Mouse (Mus musculus): ENCODE results near the gene Rasgrp2. TPM values are rescaled to one million over a fixed set of nuclear protein-coding genes. Genes with fewer than 3 reads are reported as not detected.
A peak's percentile ranks its signal among the peaks of the same experiment; 100 is the strongest.

Gene Rasgrp2
- total RNA-seq, 2 experiments from 2014 or later, result 14.9 to 24.6 TPM

DNA sequence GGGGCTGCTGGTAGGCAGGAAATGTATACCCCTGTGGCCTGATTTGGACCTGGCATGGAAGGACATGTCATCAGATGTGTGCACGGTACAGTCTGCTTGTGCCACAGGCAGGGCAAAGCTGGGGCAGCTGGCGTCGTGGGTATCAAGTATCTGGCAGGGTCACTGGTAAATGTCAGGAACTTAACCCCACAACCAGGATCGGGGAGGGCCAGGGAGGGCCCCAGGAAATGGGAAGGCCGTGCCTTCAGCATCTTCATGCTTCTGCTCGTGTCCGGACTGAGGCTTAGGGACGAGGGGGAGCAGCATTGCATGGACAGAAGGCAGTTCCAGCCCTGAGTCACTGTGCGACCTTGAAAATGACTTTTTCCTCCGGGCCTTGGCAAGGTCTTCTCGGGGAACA is 14.2 kb upstream of the Rasgrp2 start:
- H3K27ac ChIP-seq, result peak overlapping the region; percentile 98
- H3K4me3 ChIP-seq, result peak overlapping the region; percentile 71
- no peak for TF ChIP-seq CTCF (IDR thresholded peaks at IDR 0.05)
- peak; percentile 90 for DNase-seq
- intact Hi-C loops (cut with DNase I), result loop anchor here (1.0 kb wide), 1 partner anchor 9 kb away; no protein-coding TSS in a partner anchor

DNA sequence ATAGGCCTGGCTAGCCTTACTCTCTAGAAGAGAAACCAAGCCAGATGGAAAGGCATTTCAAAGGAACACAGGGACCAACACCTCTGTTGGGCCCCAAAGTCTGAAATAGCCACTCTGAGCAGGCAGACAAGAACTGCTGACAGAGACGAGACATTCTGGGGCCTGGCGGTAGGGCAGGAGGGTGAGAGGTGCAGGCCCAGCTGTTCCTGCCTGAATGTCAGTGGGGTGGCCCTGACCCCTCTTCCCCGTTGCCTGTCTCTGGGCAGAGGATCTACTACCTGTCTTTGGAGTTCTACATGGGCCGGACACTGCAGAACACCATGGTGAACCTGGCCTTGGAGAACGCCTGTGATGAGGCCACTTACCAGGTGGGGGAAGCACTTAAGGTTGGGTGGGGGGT is 13.7 kb upstream of the Rasgrp2 start:
- Histone ChIP-seq H3K4me3 (peak overlapping the region; percentile 71), H3K27ac (peak overlapping the region; percentile 98)
- intact Hi-C loops (cut with DNase I), result no loop called here
- DNase-seq, result no peak
- no peak for TF ChIP-seq CTCF (IDR thresholded peaks at IDR 0.05)

DNA sequence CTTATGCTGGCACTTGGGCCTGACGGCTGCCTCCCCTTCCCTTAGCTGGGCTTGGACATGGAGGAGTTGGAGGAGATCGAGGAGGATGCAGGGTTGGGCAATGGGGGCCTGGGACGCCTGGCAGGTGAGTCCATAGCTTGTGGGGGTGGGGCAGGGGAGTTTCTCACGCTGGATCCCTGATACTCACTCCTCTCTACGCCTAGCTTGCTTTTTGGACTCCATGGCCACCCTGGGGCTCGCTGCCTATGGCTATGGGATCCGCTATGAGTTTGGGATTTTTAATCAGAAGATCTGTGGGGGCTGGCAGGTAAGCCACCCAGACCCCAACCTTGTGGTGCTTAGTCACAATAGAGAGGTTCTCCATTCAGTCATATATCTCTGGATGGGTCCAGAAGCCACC is 13.3 kb upstream of the Rasgrp2 start:
- peak overlapping the region; percentile 98 for H3K27ac ChIP-seq
- H3K4me3 ChIP-seq, result peak overlapping the region; percentile 71
- peak; percentile 60 for DNase-seq
- intact Hi-C loops (cut with DNase I), result no loop called here
- TF ChIP-seq CTCF (IDR thresholded peaks at IDR 0.05), result no peak

DNA sequence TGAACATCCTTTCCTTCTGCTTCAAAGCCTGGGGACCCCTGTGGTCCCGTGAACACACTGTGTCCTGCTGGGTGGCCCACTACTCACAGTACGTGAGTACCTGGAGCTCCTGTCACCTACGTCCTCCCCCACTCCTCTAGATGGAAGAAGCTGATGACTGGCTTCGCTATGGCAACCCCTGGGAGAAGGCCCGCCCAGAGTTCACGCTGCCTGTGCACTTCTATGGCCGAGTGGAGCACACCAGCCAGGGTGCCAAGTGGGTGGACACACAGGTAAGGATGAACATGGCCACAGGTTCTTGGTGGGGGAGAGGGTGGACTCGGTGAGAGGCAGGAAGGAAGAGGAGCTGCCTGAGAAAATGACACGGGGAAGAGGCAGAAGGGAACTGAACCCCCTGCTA is 12.9 kb upstream of the Rasgrp2 start:
- DNase-seq, result peak; percentile 48
- peak overlapping the region; percentile 98 for H3K27ac ChIP-seq
- intact Hi-C loops (cut with DNase I), result no loop called here
- H3K4me3 ChIP-seq, result peak overlapping the region; percentile 71
- TF ChIP-seq CTCF (IDR thresholded peaks at IDR 0.05), result no peak

DNA sequence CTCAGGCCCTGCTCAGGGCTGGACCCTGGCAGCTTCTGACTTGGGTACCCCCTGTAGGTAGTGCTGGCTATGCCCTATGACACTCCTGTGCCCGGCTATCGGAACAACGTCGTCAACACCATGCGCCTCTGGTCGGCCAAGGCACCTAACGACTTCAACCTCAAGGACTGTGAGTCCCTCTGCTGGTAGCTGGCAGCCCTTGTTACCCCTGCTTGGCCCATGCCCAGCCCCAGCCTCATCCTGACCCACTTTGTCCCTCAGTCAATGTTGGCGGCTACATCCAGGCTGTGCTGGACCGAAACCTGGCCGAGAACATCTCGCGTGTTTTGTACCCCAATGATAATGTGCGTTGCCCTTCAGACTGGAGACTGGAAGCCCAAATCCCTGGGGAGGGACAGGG is 11.1 kb upstream of the Rasgrp2 start:
- TF ChIP-seq CTCF (IDR thresholded peaks at IDR 0.05), result peak; percentile 53
- peak overlapping the region; percentile 71 for H3K4me3 ChIP-seq
- peak overlapping the region; percentile 98 for H3K27ac ChIP-seq
- DNase-seq, result peak; percentile 86
- intact Hi-C loops (cut with DNase I), result no loop called here

DNA sequence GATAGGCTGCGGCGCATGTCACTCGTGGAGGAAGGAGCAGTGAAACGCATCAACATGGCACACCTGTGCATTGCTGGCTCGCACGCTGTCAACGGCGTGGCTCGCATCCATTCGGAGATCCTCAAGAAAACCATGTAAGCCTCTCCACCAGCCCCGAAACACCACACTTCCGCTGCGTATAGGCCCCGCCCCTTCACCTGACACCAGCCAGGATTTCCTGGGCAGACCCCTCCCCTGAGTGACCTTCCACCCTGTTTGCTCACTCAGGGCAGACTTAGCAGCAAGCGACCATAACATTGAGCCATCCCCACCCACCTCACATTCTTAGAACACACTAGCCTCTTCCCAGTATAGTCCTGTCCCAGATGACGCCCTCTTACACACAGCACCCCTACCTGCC is 9.3 kb upstream of the Rasgrp2 start:
- Histone ChIP-seq H3K4me3 (peak overlapping the region; percentile 71), H3K27ac (peak overlapping the region; percentile 98)
- DNase-seq, result no peak
- no peak for TF ChIP-seq CTCF (IDR thresholded peaks at IDR 0.05)
- intact Hi-C loops (cut with DNase I), result no loop called here

DNA sequence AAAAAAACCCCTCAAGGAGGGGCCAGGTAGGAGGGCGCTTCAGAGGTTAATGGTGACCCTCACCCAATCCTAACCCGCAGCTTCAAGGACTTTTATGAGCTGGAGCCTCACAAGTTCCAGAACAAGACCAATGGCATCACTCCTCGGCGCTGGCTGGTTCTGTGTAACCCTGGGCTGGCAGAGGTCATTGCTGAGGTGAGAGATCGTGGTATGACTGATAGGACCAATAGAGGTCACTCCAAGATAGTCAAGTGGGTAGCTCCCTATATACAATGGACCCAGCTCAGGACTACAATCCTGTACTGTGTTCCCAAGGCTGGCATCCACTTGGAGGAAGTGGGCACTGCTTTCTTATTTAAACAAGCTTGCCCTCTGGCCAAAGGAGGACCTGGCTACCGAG is 8.9 kb upstream of the Rasgrp2 start:
- intact Hi-C loops (cut with DNase I), result no loop called here
- H3K4me3 ChIP-seq, result peak overlapping the region; percentile 71
- H3K27ac ChIP-seq, result peak overlapping the region; percentile 98
- peak; percentile 39 for DNase-seq
- TF ChIP-seq CTCF (IDR thresholded peaks at IDR 0.05), result no peak

DNA sequence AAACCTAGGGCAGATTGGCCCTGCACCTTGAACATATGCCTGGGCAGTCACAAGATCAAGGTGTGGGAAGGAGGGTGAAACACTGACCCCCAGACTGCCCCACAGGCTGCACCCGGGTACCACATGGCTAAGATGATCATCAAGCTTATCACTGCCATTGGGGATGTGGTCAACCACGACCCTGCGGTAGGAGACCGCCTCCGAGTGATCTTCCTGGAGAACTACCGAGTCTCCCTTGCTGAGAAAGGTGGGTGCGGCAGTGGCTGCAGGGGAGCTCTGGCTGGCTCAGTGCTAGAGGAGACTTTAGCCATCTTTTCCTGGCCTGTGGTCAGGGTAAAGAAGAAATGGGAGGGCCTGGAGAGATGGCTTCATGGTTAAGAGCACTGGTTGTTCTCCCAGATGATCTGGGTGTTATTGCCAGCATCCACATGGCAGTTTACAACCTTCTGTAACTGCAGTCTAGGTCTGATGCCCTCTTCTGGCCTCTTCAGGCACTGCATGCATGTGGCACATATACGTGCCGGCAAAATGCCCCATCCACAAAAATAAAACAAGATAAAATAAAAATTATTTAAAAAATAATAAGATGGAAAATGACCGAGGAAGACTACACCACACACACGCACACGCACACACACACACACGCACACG is 6.3 kb upstream of the Rasgrp2 start:
- TF ChIP-seq CTCF (IDR thresholded peaks at IDR 0.05), result peak; percentile 70
- intact Hi-C loops (cut with DNase I), result no loop called here

DNA sequence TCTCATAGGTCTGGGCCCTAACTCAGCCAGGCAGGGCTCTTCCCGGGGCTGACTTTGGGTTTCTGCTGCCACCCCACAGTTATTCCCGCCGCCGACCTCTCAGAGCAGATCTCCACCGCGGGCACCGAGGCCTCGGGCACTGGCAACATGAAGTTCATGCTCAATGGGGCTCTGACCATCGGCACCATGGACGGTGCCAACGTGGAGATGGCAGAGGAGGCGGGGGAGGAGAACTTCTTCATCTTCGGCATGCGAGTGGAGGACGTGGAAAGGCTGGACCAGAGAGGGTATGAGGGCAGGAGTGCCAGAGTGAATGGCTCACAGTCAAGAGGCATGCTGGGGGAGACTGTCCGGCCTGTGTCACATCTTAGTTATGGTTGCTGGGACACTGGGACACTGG is 5.5 kb upstream of the Rasgrp2 start:
- intact Hi-C loops (cut with DNase I), result no loop called here
- peak; percentile 52 for DNase-seq
- H3K27ac ChIP-seq, result peak overlapping the region; percentile 53
- H3K4me3 ChIP-seq, result peak overlapping the region; percentile 42
- no peak for TF ChIP-seq CTCF (IDR thresholded peaks at IDR 0.05)

More for the DNA sequence above, 6.3 kb upstream of the Rasgrp2 start:
- H3K27ac ChIP-seq, result peak overlapping the region; percentile 58
- peak; percentile 71 for DNase-seq
- peak overlapping the region; percentile 71 for H3K4me3 ChIP-seq

DNA sequence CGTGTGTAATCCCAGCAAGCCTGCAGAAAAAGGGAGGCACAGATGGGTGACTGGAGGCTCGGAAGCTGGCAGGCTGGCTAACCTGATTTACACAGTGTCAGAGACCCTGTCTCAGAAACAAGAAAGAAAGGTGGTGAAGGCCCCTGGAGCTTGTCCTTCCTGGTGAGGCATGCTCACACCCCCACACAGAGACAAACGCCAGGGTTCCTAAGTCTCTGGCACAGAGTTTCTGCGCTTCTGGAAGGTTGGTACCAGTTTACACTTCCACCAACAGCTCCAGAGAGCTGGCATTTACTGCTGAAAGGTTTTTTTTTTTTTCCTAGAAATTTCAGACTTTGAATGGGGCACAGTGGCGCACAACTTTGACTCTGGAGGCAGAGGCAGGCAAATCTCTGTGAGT is 2.9 kb upstream of the Rasgrp2 start:
- TF ChIP-seq CTCF (IDR thresholded peaks at IDR 0.05), result no peak
- Histone ChIP-seq H3K4me3 (peak overlapping the region; percentile 2), H3K27ac (peak overlapping the region; percentile 32)
- peak; percentile 18 for DNase-seq
- intact Hi-C loops (cut with DNase I), result no loop called here

DNA sequence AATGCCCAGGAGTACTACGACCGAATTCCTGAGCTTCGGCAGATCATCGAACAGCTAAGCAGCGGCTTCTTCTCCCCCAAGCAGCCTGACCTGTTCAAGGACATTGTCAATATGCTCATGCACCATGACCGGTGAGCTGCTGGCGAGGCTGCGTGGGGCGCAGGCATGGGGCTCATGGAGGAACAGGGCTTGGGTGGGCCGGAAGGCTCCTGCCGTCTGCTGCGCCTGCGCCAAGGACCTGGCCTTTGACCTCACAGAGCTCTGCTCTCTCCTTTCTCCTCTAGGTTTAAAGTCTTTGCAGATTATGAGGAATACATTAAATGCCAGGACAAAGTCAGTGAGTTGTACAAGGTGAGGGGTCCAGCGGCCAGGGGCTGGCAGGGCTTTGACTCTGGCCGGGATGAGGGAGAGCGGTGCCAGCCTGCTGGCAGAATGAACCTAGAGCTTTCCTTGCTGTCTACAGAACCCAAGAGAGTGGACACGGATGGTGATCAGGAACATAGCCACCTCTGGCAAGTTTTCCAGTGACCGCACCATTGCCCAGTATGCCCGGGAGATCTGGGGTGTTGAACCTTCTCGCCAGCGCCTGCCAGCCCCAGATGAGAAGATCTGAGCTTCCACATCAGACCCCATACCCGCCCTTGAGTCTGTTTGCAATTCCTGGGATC is 1.4 kb upstream of the Rasgrp2 start:
- DNase-seq, result peak; percentile 63
- TF ChIP-seq CTCF (IDR thresholded peaks at IDR 0.05), result no peak
- Histone ChIP-seq H3K27ac (peak overlapping the region; percentile 90), H3K4me3 (peak overlapping the region; percentile 80)
- intact Hi-C loops (cut with DNase I), result no loop called here

DNA sequence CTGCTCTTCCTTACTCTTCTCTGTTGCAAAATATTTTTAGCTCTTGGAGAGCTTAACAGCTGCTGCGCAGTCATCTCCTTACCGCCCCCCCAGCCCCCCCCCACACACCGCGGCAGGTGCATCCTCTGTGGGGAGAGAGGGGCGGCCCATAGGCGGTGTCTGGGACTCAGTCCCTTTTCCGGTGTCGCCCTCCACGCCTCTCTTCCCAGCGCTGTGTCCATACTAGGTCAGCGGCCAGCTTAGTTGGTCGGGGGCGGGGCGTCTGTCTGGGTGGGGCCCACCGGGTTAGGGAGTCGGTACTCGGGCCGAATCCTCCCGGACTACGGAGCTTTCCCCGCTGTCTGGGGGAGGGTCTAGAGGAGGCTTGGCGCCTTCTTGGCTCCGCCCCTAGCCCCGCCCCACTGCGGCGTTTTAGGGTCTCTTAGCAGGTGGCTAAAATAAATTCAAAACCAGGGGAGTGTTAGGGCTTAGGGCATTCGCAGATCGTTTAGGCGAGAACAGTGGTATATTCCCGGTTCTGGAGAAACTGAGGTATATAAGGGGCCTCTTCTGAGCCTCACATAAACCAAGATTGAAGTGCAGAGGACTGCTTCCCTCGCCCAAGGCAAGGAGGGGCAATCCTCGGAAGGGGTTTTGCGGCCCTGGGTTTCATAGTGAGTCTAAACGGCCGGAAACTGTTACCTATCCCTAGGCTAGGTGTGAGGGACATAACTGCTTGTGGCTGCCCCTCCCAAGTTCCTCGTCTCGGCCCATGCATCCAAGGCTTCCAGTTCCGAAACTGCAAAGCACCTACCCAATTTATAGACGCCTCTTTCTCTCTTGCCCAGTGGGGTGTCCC is 474 bp upstream of the Rasgrp2 start:
- H3K4me3 ChIP-seq, result peak overlapping the region; percentile 80
- intact Hi-C loops (cut with DNase I), result no loop called here
- DNase-seq, result peak; percentile 89
- TF ChIP-seq CTCF (IDR thresholded peaks at IDR 0.05), result no peak
- peak overlapping the region; percentile 90 for H3K27ac ChIP-seq
